Mouse (Mus musculus): Measurements from ENCODE around the gene Ralgapa2. TPM values are rescaled to one million over a fixed set of nuclear protein-coding genes. Genes with fewer than 3 reads are reported as not detected.

Gene Ralgapa2
- polyA plus RNA-seq, 1 experiment from 2014 or later, result 8.7 TPM

DNA sequence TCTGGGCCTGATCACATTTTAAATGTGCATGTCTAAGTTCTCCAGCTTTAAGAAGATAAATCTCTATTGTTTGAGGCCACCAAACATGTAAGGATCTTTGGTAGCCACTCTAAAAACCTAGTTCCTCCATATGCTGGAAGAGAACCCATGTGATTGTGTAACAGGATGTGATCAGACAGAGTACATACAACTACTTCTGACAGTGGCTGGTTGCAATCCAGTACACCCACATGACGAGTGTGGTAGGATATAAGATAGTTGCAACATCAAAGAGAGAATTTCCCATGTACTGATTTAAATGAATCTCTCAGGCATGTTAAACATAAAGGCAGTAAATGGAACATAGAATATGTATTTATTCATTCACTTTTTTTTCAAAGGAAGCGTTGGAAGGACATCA, 4.8 kb upstream of the Ralgapa2 start:
- Histone ChIP-seq H3K36me3 (ENCODE audit: insufficient read depth) (no peaks in the 10 kb centered on the region), H3K9ac (no peak overlapping the region), H3K4me3 (ENCODE audit: low read depth, low read length) (no peak overlapping the region), H3K4me2 (no peak overlapping the region), H3K9me3 (ENCODE audit: low read depth, low read length) (no peaks in the 10 kb centered on the region), H3K27ac (ENCODE audit: low read depth) (no peak overlapping the region), H3K27me3 (ENCODE audit: insufficient read depth, low read length) (no peaks in the 10 kb centered on the region), H3K4me1 (ENCODE audit: insufficient read depth) (no peaks in the 10 kb centered on the region)
- WGBS, result 69% methylated on average over 2 of the region's 2 CpGs
- no peak for DNase-seq
- TF ChIP-seq CTCF (IDR thresholded peaks at IDR 0.05; ENCODE audit: low read depth), result no peak
- ATAC-seq (ENCODE audit: insufficient read depth), result no peak

DNA sequence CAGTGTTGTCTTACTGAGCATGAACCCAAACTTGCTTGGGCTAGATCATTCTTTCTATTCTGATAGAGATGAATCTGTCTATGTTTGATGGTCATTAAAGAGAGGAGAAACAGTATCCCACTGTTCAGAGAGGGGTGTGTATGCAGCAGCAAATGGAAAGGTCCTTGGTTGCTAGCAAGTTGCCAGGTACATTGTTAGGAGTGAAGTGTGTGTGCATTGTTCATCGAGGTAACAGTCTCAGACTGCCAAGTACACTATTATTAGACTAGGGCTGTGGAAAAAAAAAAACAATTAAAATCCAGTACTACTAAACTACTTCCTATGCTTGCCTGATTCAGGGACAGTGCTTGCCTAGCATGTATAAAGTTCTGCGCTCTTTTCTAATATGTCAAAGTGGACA, 2.9 kb upstream of the Ralgapa2 start:
- Histone ChIP-seq H3K36me3 (ENCODE audit: insufficient read depth) (no peaks in the 10 kb centered on the region), H3K27me3 (ENCODE audit: insufficient read depth, low read length) (no peaks in the 10 kb centered on the region), H3K4me1 (ENCODE audit: insufficient read depth) (no peaks in the 10 kb centered on the region; the same call in 1 of the 2 replicates), H3K9me3 (ENCODE audit: low read depth, low read length) (no peaks in the 10 kb centered on the region), H3K4me2 (no peak overlapping the region), H3K27ac (ENCODE audit: low read depth) (no peak overlapping the region), H3K4me3 (ENCODE audit: low read depth, low read length) (no peak overlapping the region), H3K9ac (no peak overlapping the region)
- no peak for TF ChIP-seq CTCF (IDR thresholded peaks at IDR 0.05; ENCODE audit: low read depth)
- no peak for ATAC-seq (ENCODE audit: insufficient read depth)
- no peak for DNase-seq
- WGBS, result 69% methylated on average over 2 of the region's 2 CpGs

DNA sequence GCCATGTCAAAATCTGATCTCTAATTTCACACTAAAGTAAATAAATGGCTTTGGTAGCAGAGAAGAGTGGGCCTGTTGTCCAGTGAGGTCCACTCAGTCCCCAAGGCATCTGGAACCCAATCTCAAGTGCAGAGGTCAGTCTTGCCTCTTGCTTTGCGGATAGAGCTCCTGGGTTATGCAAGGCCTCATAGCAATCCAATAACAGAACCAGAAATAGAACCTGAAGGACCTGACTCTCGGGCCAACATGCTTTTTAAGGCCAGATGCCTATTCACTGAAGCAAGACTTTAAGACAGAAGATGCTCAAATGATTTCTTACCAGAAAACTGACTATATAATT, 407 bp upstream of the Ralgapa2 start:
- Histone ChIP-seq H3K4me1 (ENCODE audit: insufficient read depth) (no peaks in the 10 kb centered on the region; the same call in 1 of the 2 replicates), H3K4me3 (ENCODE audit: low read depth, low read length) (no peak overlapping the region), H3K36me3 (ENCODE audit: insufficient read depth) (no peaks in the 10 kb centered on the region), H3K9ac (no peak overlapping the region), H3K4me2 (peak overlapping the region; percentile 54), H3K27ac (ENCODE audit: low read depth) (no peak overlapping the region), H3K27me3 (ENCODE audit: insufficient read depth, low read length) (no peaks in the 10 kb centered on the region), H3K9me3 (ENCODE audit: low read depth, low read length) (no peaks in the 10 kb centered on the region)
- DNase-seq (no peak), ATAC-seq (ENCODE audit: insufficient read depth) (peak; percentile 1; the same call in 1 of the 2 replicates)
- WGBS, result 76% methylated on average over 2 of the region's 2 CpGs
- TF ChIP-seq CTCF (IDR thresholded peaks at IDR 0.05; ENCODE audit: low read depth), result no peak

- no peak for TF ChIP-seq CTCF (IDR thresholded peaks at IDR 0.05; ENCODE audit: low read depth)
- DNase-seq (peak; percentile 31), ATAC-seq (ENCODE audit: insufficient read depth) (no peak; the same call in 1 of the 2 replicates)
- no peaks in the 10 kb centered on the region for H3K27me3 ChIP-seq (ENCODE audit: insufficient read depth, low read length)
- no peaks in the 10 kb centered on the region for H3K36me3 ChIP-seq (ENCODE audit: insufficient read depth)
- no peaks in the 10 kb centered on the region; the same call in 1 of the 2 replicates for H3K4me1 ChIP-seq (ENCODE audit: insufficient read depth)
- H3K9me3 ChIP-seq (ENCODE audit: low read depth, low read length), result no peaks in the 10 kb centered on the region
- 0% methylated on average over 22 of the region's 22 CpGs for WGBS
- peak overlapping the region; percentile 81 for H3K4me3 ChIP-seq (ENCODE audit: low read depth, low read length)
- H3K27ac ChIP-seq (ENCODE audit: low read depth), result peak overlapping the region; percentile 36; the same call in 1 of the 2 replicates
- peak overlapping the region; percentile 84 for H3K4me2 ChIP-seq
- H3K9ac ChIP-seq, result peak overlapping the region; percentile 86
Measured at GRCm38 (mm10) chr2:146511401-146511865, 711 bp downstream of the Ralgapa2 start.

- Histone ChIP-seq H3K27ac (ENCODE audit: low read depth) (no peak overlapping the region), H3K4me3 (ENCODE audit: low read depth, low read length) (peak overlapping the region; percentile 81), H3K9ac (peak overlapping the region; percentile 86; the same call in 1 of the 2 replicates), H3K36me3 (ENCODE audit: insufficient read depth) (no peaks in the 10 kb centered on the region), H3K4me2 (peak overlapping the region; percentile 84), H3K4me1 (ENCODE audit: insufficient read depth) (no peaks in the 10 kb centered on the region; the same call in 1 of the 2 replicates), H3K9me3 (ENCODE audit: low read depth, low read length) (no peaks in the 10 kb centered on the region), H3K27me3 (ENCODE audit: insufficient read depth, low read length) (no peaks in the 10 kb centered on the region)
- TF ChIP-seq CTCF (IDR thresholded peaks at IDR 0.05; ENCODE audit: low read depth), result no peak
- DNase-seq, result no peak
- ATAC-seq (ENCODE audit: insufficient read depth), result no peak
- WGBS, result 38% methylated on average over 1 of the region's 1 CpGs
Measured at GRCm38 (mm10) chr2:146510780-146511179, 1.4 kb downstream of the Ralgapa2 start.

DNA sequence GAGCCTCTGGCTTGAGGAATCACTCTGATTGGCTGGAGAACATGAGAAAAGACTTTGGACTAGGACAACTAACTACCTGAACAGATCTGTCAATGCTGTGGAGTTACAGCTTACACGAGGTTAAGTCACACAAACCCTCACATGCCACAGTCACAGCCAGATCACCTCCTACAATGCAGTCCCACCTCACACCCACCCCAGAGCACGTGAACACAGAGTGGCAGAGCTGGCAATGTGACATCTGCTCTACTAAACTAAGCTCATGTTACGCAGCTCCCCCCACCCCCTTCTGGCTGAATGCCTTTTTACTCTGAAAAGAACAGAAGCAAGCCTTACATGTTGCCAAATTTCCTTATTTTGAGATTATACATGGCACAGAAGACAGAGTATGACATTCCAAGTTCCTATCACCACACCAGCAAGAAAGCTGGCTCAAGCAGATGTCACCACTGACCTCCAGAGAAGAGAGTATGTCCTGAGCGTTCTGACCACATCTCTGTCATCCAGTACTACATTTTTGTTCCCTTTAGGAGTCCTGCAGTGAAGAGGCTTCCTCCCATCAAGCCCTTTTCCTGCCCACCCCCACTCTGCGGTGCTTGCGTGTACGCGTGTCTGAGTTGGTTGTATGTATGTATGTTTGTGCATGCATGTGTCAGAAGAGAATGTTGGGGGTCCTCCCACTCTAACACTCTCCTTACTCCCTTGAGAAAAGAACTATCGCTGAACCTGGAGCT, 9.4 kb downstream of the Ralgapa2 start:
- H3K4me2 ChIP-seq, result no peak overlapping the region
- no peaks in the 10 kb centered on the region for H3K36me3 ChIP-seq (ENCODE audit: insufficient read depth)
- no peak overlapping the region for H3K4me3 ChIP-seq (ENCODE audit: low read depth, low read length)
- H3K4me1 ChIP-seq (ENCODE audit: insufficient read depth), result no peaks in the 10 kb centered on the region
- ATAC-seq (ENCODE audit: insufficient read depth), result peak; percentile 86
- no peak for TF ChIP-seq CTCF (IDR thresholded peaks at IDR 0.05; ENCODE audit: low read depth)
- no peak overlapping the region for H3K9ac ChIP-seq
- no peaks in the 10 kb centered on the region for H3K9me3 ChIP-seq (ENCODE audit: low read depth, low read length)
- DNase-seq, result peak; percentile 58
- H3K27ac ChIP-seq (ENCODE audit: low read depth), result no peak overlapping the region
- 56% methylated on average over 9 of the region's 9 CpGs for WGBS
- no peaks in the 10 kb centered on the region for H3K27me3 ChIP-seq (ENCODE audit: insufficient read depth, low read length)

GRCm38 (mm10) chr2:146500067-146500466, 12.1 kb downstream of the Ralgapa2 start:
- H3K27ac ChIP-seq (ENCODE audit: low read depth), result no peak overlapping the region
- no peak for DNase-seq
- no peaks in the 10 kb centered on the region for H3K9me3 ChIP-seq (ENCODE audit: low read depth, low read length)
- no peaks in the 10 kb centered on the region for H3K4me1 ChIP-seq (ENCODE audit: insufficient read depth)
- H3K4me2 ChIP-seq, result no peak overlapping the region
- 76% methylated on average over 1 of the region's 1 CpGs for WGBS
- H3K9ac ChIP-seq, result no peak overlapping the region
- no peak for ATAC-seq (ENCODE audit: insufficient read depth)
- H3K27me3 ChIP-seq (ENCODE audit: insufficient read depth, low read length), result no peaks in the 10 kb centered on the region
- no peak for TF ChIP-seq CTCF (IDR thresholded peaks at IDR 0.05; ENCODE audit: low read depth)
- H3K36me3 ChIP-seq (ENCODE audit: insufficient read depth), result no peaks in the 10 kb centered on the region
- no peak overlapping the region for H3K4me3 ChIP-seq (ENCODE audit: low read depth, low read length)
